Mouse (Mus musculus) liver, embryonic 14.5 days (tissue): Measurements from ENCODE around the gene Kdm2a.

ENCODE experiments used
- CTCF ChIP-seq: IDR thresholded peaks from 2 replicates; pipeline ENCODE4 v1.5.1; 2016; ENCODE audit warnings: antibody characterized with exemption, low read depth, control low read depth
- EP300 ChIP-seq: IDR thresholded peaks from 2 replicates; pipeline ENCODE4 v1.6.1; 2016; ENCODE audit warnings: antibody characterized with exemption, low read depth

GRCm38 (mm10) chr19:4302936-4303639 lies 95.0 kb downstream of the Kdm2a start:
- TF ChIP-seq EP300 (no peak), CTCF (no peak)
